10 mouse cellular contexts compared by ENCODE assay signal in genomic region chr2:158711929-158712751, GRCm38 (mm10). TPM values are rescaled to one million over a fixed set of nuclear protein-coding genes. Genes with fewer than 3 reads are reported as not detected.
A peak's percentile ranks its signal among the peaks of the same experiment; 100 is the strongest.
DNase-seq lines count a peak whose midpoint lies in the region; ATAC-seq and TF ChIP-seq lines count a peak whose summit lies in the region.
"Had no signal": no experiment of that assay in that cellular context is flagged by ENCODE, and none has a peak within 500 bp of the region (broad histone marks: within the 10 kb centered on the region; RNA-seq: fewer than 3 reads in every experiment).

No protein-coding gene starts in this region.

- H3K9me3 ChIP-seq in heart, embryonic 16.5 days (replicated peaks; ENCODE audit: control insufficient read depth, low read length) = no peaks in the 10 kb centered on the region
- H3K9me3 ChIP-seq in forebrain, embryonic 15.5 days = no peaks in the 10 kb centered on the region
- no peaks in the 10 kb centered on the region for H3K9me3 ChIP-seq in midbrain, embryonic 12.5 days
- H3K9me3 ChIP-seq: heart, embryonic 15.5 days had no signal

- intact Hi-C loops in heart, adult 2 months (cut with DNase I) = no loop called here

- no peaks in the 10 kb centered on the region for H3K36me3 ChIP-seq in heart, embryonic 16.5 days (ENCODE audit: control insufficient read depth, insufficient read depth)
- no peaks in the 10 kb centered on the region for H3K36me3 ChIP-seq in heart, adult 2 months (ENCODE audit: control insufficient read depth, insufficient read depth, low read length)
- H3K36me3 ChIP-seq in forebrain, embryonic 15.5 days = no peaks in the 10 kb centered on the region
- no peaks in the 10 kb centered on the region for H3K36me3 ChIP-seq in midbrain, embryonic 12.5 days
- H3K36me3 ChIP-seq in thymus, adult 2 months (ENCODE audit: control insufficient read depth, insufficient read depth, low read length) = peaks cover 22% of the 10 kb centered on the region
- H3K36me3 ChIP-seq: heart, embryonic 15.5 days had no signal

- no peaks in the 10 kb centered on the region for H3K27me3 ChIP-seq in heart, embryonic 16.5 days (ENCODE audit: control insufficient read depth, insufficient read depth, low read length)
- no peaks in the 10 kb centered on the region for H3K27me3 ChIP-seq in heart, adult 2 months (ENCODE audit: control insufficient read depth, insufficient read depth, low read length)
- H3K27me3 ChIP-seq in forebrain, embryonic 15.5 days = no peaks in the 10 kb centered on the region
- no peaks in the 10 kb centered on the region for H3K27me3 ChIP-seq in midbrain, embryonic 12.5 days
- no peaks in the 10 kb centered on the region for H3K27me3 ChIP-seq in thymus, adult 2 months (ENCODE audit: control insufficient read depth, insufficient read depth, low read length)
- H3K27me3 ChIP-seq: heart, embryonic 15.5 days had no signal

- H3K4me2 ChIP-seq in heart, embryonic 16.5 days (ENCODE audit: low read depth, low read length) = no peak overlapping the region
- no peak overlapping the region for H3K4me2 ChIP-seq in forebrain, embryonic 15.5 days (replicated peaks)
- H3K4me2 ChIP-seq in midbrain, embryonic 12.5 days (replicated peaks) = 0 out of 2 replicates have a peak overlapping the region, but pooled peaks have one; percentile 15
- H3K4me2 ChIP-seq: heart, embryonic 15.5 days had no signal

- DNase-seq in heart, adult 2 months = no peak
- peak; percentile 78 for DNase-seq in brain, embryonic 14.5 days (ENCODE audit: low read depth)
- peak; percentile 57 for DNase-seq in thymus, adult 2 months
- DNase-seq in spleen, adult 18-20 months = no peak
- DNase-seq in natural killer cell, adult 2 months (ENCODE audit: low spot score in 2 of 2) = no peak

- no peak overlapping the region for H3K27ac ChIP-seq in heart, embryonic 16.5 days (ENCODE audit: low read length)
- H3K27ac ChIP-seq in heart, adult 2 months = no peak overlapping the region; the same call in 1 of the 2 replicates
- H3K27ac ChIP-seq in forebrain, embryonic 15.5 days (replicated peaks) = peak overlapping the region; percentile 61
- peak overlapping the region; percentile 67 for H3K27ac ChIP-seq in midbrain, embryonic 12.5 days (replicated peaks)
- H3K27ac ChIP-seq in thymus, adult 2 months (ENCODE audit: control insufficient read depth, insufficient read depth, low read length) = peak overlapping the region; percentile 41
- H3K27ac ChIP-seq: heart, embryonic 15.5 days; macrophage had no signal

- no peak for TF ChIP-seq CTCF in heart, adult 2 months (IDR thresholded peaks at IDR 0.05)
- TF ChIP-seq CTCF in brain, embryonic 14.5 days (IDR thresholded peaks at IDR 0.05; ENCODE audit: borderline replicate concordance, extremely low read depth, insufficient read depth, insufficient read length) = no peak
- no peak for TF ChIP-seq CTCF in thymus, adult 2 months (IDR thresholded peaks at IDR 0.05; ENCODE audit: borderline replicate concordance, control insufficient read depth, extremely low read depth, insufficient read depth, low read length, poor library complexity)

- peaks cover 6% of the 10 kb centered on the region; the same call in 1 of the 2 replicates for H3K4me1 ChIP-seq in heart, embryonic 16.5 days (ENCODE audit: control insufficient read depth, insufficient read depth, low read length)
- peaks cover 2% of the 10 kb centered on the region; the same call in 1 of the 2 replicates for H3K4me1 ChIP-seq in heart, adult 2 months (ENCODE audit: control insufficient read depth, insufficient read depth, low read length)
- peaks cover 11% of the 10 kb centered on the region for H3K4me1 ChIP-seq in forebrain, embryonic 15.5 days
- peaks cover 18% of the 10 kb centered on the region for H3K4me1 ChIP-seq in midbrain, embryonic 12.5 days
- H3K4me1 ChIP-seq in thymus, adult 2 months (replicated peaks; ENCODE audit: control insufficient read depth, insufficient read depth, low read length) = peaks cover 66% of the 10 kb centered on the region

- TF ChIP-seq POLR2A in heart, adult 2 months (IDR thresholded peaks at IDR 0.05; ENCODE audit: insufficient read depth, low read depth, low read length) = no peak
- TF ChIP-seq POLR2A in brain, embryonic 14.5 days (IDR thresholded peaks at IDR 0.05; ENCODE audit: borderline replicate concordance, extremely low read depth, insufficient read depth, insufficient read length, poor library complexity, severe bottlenecking) = no peak
- TF ChIP-seq POLR2A in thymus, adult 2 months (IDR thresholded peaks at IDR 0.05; ENCODE audit: control insufficient read depth, extremely low read depth, insufficient read depth, low read length, poor library complexity) = no peak

- H3K9ac ChIP-seq in heart, embryonic 16.5 days (ENCODE audit: low read length) = no peak overlapping the region
- no peak overlapping the region for H3K9ac ChIP-seq in heart, adult 2 months (ENCODE audit: low read depth, low read length)
- H3K9ac ChIP-seq in forebrain, embryonic 15.5 days (replicated peaks) = no peak overlapping the region
- no peak overlapping the region for H3K9ac ChIP-seq in midbrain, embryonic 12.5 days (replicated peaks)
- H3K9ac ChIP-seq: heart, embryonic 15.5 days had no signal

- TF ChIP-seq EP300 in heart, adult 2 months (IDR thresholded peaks at IDR 0.05; ENCODE audit: insufficient read depth, low read depth, low read length) = no peak

- no peak overlapping the region for H3K4me3 ChIP-seq in heart, embryonic 16.5 days (ENCODE audit: low read length)
- H3K4me3 ChIP-seq in heart, adult 2 months = no peak overlapping the region
- no peak overlapping the region for H3K4me3 ChIP-seq in forebrain, embryonic 15.5 days
- no peak overlapping the region for H3K4me3 ChIP-seq in midbrain, embryonic 12.5 days
- no peak overlapping the region for H3K4me3 ChIP-seq in thymus, adult 2 months (ENCODE audit: control insufficient read depth, insufficient read depth, low read length)
- H3K4me3 ChIP-seq: heart, embryonic 15.5 days had no signal

- no peaks in the 10 kb centered on the region for H3K79me2 ChIP-seq in heart, adult 2 months (replicated peaks; ENCODE audit: control insufficient read depth, insufficient read depth, low read length)

- peak; percentile 43; the same call in 1 of the 2 replicates for ATAC-seq in heart, embryonic 16.5 days (replicated peaks; ENCODE audit: extremely low read depth, insufficient read depth, low FRiP score)
- ATAC-seq in forebrain, embryonic 15.5 days (replicated peaks) = peak; percentile 53; the same call in 1 of the 2 replicates
- peak; percentile 31; the same call in 1 of the 2 replicates for ATAC-seq in midbrain, embryonic 12.5 days (ENCODE audit: low FRiP score, low read depth)

- WGBS in heart, embryonic 16.5 days = 30% methylated on average over 12 of the region's 12 CpGs
- WGBS in heart, adult 2 months = 26% methylated on average over 12 of the region's 12 CpGs
- 12% methylated on average over 12 of the region's 12 CpGs for WGBS in forebrain, embryonic 15.5 days
- WGBS in midbrain, embryonic 12.5 days = 40% methylated on average over 12 of the region's 12 CpGs
- WGBS in thymus, adult 2 months = 53% methylated on average over 12 of the region's 12 CpGs

RNA-seq across cellular contexts. Expression of gene Ppp1r16b, which starts 46.9 kb away (rescaled TPM):
- polyA plus RNA-seq in heart, embryonic 16.5 days (2015; fragmentation: Nextera tagmentation; extraction: Ambion mirVana) = 7.1 and 8.2 TPM in 2 replicates
- 10 to 100 TPM; 10.4 to 12.3 TPM for total RNA-seq in heart, adult 2 months (2021)
- 3.3 and 5.3 TPM in 2 replicates for polyA plus RNA-seq in heart, adult 2 months (2012; rRNA removed)
- polyA plus RNA-seq in brain, embryonic 14.5 days (2012; rRNA removed) = 3.2 and 6.4 TPM in 2 replicates
- 22.1 and 24.4 TPM in 2 replicates for polyA plus RNA-seq in forebrain, embryonic 15.5 days (2015; fragmentation: Nextera tagmentation; extraction: Ambion mirVana)
- polyA plus RNA-seq in midbrain, embryonic 12.5 days (2016; fragmentation: Nextera tagmentation; extraction: Ambion mirVana) = 3.5 and 4.2 TPM in 2 replicates
- polyA plus RNA-seq in thymus, adult 2 months (2012; rRNA removed) = 55.8 and 61.4 TPM in 2 replicates

RNA-seq across cellular contexts. Expression of gene Fam83d, which starts 55.8 kb away (rescaled TPM):
- 58.2 and 61.4 TPM in 2 replicates for polyA plus RNA-seq in heart, embryonic 16.5 days (2015; fragmentation: Nextera tagmentation; extraction: Ambion mirVana)
- total RNA-seq in heart, adult 2 months (2021) = under 1 TPM; 0.59 to 0.78 TPM
- 0.27 and 0.53 TPM in 2 replicates for polyA plus RNA-seq in heart, adult 2 months (2012; rRNA removed)
- 13.9 and 25.3 TPM in 2 replicates for polyA plus RNA-seq in brain, embryonic 14.5 days (2012; rRNA removed)
- 22.0 and 22.8 TPM in 2 replicates for polyA plus RNA-seq in forebrain, embryonic 15.5 days (2015; fragmentation: Nextera tagmentation; extraction: Ambion mirVana)
- 38.9 and 41.6 TPM in 2 replicates for polyA plus RNA-seq in midbrain, embryonic 12.5 days (2016; fragmentation: Nextera tagmentation; extraction: Ambion mirVana)
- polyA plus RNA-seq in thymus, adult 2 months (2012; rRNA removed) = 26.2 and 32.5 TPM in 2 replicates

Comparison
In these comparisons a context has a peak if more than half of its experiments do, and no peak if none do; other contexts are left out.
1. H3K27ac ChIP-seq: peak in forebrain, embryonic 15.5 days (single experiment), midbrain, embryonic 12.5 days (single experiment) and thymus, adult 2 months (single experiment); none in heart, embryonic 16.5 days (single experiment) and heart, adult 2 months (single experiment).
2. DNase-seq: peak in brain, embryonic 14.5 days (single experiment) and thymus, adult 2 months (single experiment); none in heart, adult 2 months (0 of 2), spleen, adult 18-20 months (0 of 2) and natural killer cell, adult 2 months (0 of 2).
3. Peak in every context shown above with its lines, with median percentiles within 50 percentile points of each other: ATAC-seq.